Mouse (Mus musculus) kidney, adult 2 months (tissue): ENCODE measurements around the gene Tanc1. TPM values are rescaled to one million over a fixed set of nuclear protein-coding genes. Genes with fewer than 3 reads are reported as not detected.

Source experiments
- DNase-seq: peaks from one replicate; pipeline ENCODE4 v3.0.0; 2021
- H3K27ac ChIP-seq: fragments of 200-500 bp; 2 replicates; pipeline ENCODE4 v1.5.1; 2012; ENCODE audit warnings: low read depth, low read length, control low read depth, inconsistent platforms; ENCODE audit not compliant: insufficient read depth
- H3K27me3 ChIP-seq: fragments of 200-500 bp; replicated peaks from 2 replicates; pipeline ENCODE4 v1.6.1; 2012; ENCODE audit warnings: mild to moderate bottlenecking, moderate library complexity, low read length, inconsistent platforms; ENCODE audit not compliant: control insufficient read depth, insufficient read depth
- H3K36me3 ChIP-seq: fragments of 200-500 bp; 2 replicates; pipeline ENCODE4 v1.6.1; 2012; ENCODE audit warnings: mild to moderate bottlenecking, moderate library complexity, low read length, inconsistent platforms; ENCODE audit not compliant: control insufficient read depth, insufficient read depth
- H3K4me1 ChIP-seq: fragments of 200-500 bp; 2 replicates; pipeline ENCODE4 v1.6.1; 2011; ENCODE audit warnings: low read length; ENCODE audit not compliant: control insufficient read depth, insufficient read depth
- H3K4me3 ChIP-seq: fragments of 200-500 bp; 2 replicates; pipeline ENCODE4 v1.5.1; 2011; ENCODE audit warnings: mild to moderate bottlenecking, low read depth, low read length, control low read depth; ENCODE audit not compliant: insufficient read depth
- CTCF ChIP-seq: fragments of 200-500 bp; conservative IDR thresholded peaks from 2 replicates; pipeline ENCODE4 v1.5.1; 2011; ENCODE audit warnings: low read depth, mild to moderate bottlenecking, control low read depth, low read length, moderate library complexity, mixed read lengths; ENCODE audit not compliant: insufficient read depth, insufficient read length
- POLR2A ChIP-seq: fragments of 200-500 bp; IDR thresholded peaks from one replicate; pipeline ENCODE4 v1.6.1; 2011; ENCODE audit warnings: low read depth, low read length, control low read depth
- WGBS: fragments of 180-500 bp; shearing (Covaris S2); methylation state at CpG from one replicate; pipeline ENCODE4 v1.1.7; 2018; 5-methylcytosine and 5-hydroxymethylcytosine counted together
- polyA plus RNA-seq: library from polyadenylated mRNA; depleted of rRNA; stranded (reverse); fragments of >200 nt; gene quantifications from 2 replicates; pipeline ENCODE4 v1.2.3, GENCODE M21; 2012

Gene Tanc1
- polyA plus RNA-seq, 1 experiment, result 24.0 TPM

DNA sequence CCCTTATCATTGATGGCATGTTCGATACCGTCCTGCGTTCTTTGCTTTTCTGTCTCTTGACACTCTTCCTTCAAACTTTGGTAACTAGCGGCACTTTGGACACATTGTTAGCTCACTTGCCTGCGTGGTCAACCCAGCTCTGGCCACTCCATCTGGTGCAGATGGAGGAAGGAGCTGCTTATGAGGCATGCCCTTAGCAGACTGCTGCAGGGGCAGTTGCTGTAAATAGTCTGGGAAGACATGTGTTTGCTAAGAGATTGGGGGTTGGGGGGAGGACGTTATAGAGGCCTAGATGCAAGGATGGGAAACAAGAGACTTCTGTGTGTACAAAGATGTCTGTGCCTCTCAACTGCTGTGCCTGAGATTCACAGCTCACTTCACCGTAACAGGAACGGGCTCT, 100.2 kb downstream of the Tanc1 start:
- no peak for DNase-seq
- Histone ChIP-seq H3K27me3 (no peaks in the 10 kb centered on the region), H3K27ac (no peak overlapping the region), H3K4me3 (no peak overlapping the region), H3K36me3 (no peaks in the 10 kb centered on the region), H3K4me1 (peaks cover 7% of the 10 kb centered on the region)
- WGBS, result 82% methylated on average over 8 of the region's 8 CpGs
- no peak for TF ChIP-seq POLR2A
- no peak for TF ChIP-seq CTCF

DNA sequence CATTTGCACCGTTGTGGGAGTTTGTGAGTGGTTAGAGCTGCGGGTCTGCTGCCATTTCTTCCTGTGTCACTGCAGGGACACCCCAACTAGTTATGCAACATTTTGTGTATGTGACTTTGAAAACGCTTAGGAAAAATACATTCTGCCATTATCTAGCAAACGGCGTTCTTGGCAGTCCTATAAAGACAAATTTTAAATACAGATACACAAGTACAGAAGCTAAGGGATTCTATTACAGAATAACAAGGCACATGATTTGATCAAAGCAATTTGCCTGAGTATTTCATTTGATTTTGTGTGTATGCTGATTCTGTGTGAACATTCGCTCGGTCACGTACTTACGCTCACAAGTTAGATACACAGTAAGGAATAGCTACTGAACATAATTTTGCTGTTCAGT, 100.6 kb downstream of the Tanc1 start:
- Histone ChIP-seq H3K4me3 (no peak overlapping the region), H3K4me1 (peaks cover 7% of the 10 kb centered on the region), H3K27me3 (no peaks in the 10 kb centered on the region), H3K36me3 (no peaks in the 10 kb centered on the region), H3K27ac (no peak overlapping the region)
- 83% methylated on average over 9 of the region's 9 CpGs for whole genome bisulfite sequencing
- no peak for DNase-seq
- TF ChIP-seq POLR2A (no peak), CTCF (no peak)

DNA sequence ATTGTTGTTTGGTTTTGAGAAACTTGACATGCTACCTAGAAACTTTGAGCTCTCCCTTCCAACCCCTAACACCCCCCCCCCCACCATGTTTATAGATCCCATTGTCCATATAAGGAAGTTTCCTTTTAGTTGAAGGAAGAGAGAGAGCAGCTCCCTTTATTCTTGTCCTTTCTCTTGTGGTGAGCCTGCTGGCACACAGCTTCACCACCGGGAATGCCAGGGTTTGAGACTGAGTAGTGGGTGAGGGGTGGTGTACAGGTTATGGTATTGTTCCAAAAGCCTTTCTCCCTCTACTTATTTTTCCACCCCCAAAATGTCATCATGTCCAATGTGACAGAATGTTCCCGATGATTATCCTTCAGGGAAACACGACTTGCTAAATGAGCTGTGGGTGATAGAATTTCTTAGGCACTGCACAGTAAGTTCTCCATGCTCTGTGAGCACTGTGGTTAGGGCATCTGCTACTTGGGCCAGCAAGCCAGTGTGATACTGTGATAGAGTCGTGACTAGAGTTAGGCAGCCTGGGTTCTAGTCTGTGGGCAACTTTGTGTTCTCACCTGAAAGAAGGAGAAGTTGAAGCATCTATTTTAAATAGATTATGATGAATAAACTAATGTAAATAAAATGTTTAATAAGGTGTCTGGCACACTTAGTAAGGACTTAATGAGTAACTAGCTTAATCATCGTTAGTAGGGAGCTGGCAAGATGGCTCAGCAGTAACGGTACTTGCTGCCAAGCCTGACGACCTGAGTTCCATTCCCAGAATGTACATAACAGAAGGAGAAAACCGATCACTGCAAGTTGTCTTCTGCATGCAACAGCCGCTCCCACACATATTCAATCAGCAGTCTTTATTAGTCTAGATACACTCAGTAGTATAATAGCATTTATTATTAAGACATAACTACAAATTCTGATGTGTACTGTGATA, 102.0 kb downstream of the Tanc1 start:
- no peak overlapping the region for H3K27ac ChIP-seq
- no peak overlapping the region for H3K4me3 ChIP-seq
- TF ChIP-seq CTCF (no peak), POLR2A (no peak)
- WGBS, result 39% methylated on average over 9 of the region's 9 CpGs
- H3K27me3 ChIP-seq, result no peaks in the 10 kb centered on the region
- DNase-seq, result peak; percentile 41
- no peaks in the 10 kb centered on the region for H3K36me3 ChIP-seq
- peaks cover 11% of the 10 kb centered on the region for H3K4me1 ChIP-seq

DNA sequence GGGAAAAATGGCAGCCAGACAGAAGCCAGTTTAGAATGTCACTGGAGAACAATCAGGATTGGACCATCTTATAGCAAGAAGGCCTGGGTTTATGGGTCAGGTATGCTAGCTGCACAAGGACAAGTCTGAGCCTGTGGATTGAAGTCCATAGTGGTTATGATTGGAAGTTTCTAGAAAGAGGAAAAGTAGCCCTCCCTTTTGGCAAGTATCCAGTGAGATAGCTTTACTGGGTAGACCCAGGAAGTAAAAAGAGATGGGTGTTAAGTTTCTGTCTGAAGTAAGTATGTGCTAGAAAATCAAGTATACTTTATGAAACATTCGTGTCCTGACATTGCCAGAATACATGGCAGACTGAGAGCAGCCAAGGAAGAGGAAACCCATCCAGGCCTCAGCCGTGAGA, 103.2 kb downstream of the Tanc1 start:
- Histone ChIP-seq H3K4me1 (peaks cover 11% of the 10 kb centered on the region), H3K4me3 (no peak overlapping the region), H3K36me3 (no peaks in the 10 kb centered on the region), H3K27ac (no peak overlapping the region), H3K27me3 (no peaks in the 10 kb centered on the region)
- TF ChIP-seq POLR2A (no peak), CTCF (no peak)
- no peak for DNase-seq
- 95% methylated on average over 2 of the region's 2 CpGs for WGBS

DNA sequence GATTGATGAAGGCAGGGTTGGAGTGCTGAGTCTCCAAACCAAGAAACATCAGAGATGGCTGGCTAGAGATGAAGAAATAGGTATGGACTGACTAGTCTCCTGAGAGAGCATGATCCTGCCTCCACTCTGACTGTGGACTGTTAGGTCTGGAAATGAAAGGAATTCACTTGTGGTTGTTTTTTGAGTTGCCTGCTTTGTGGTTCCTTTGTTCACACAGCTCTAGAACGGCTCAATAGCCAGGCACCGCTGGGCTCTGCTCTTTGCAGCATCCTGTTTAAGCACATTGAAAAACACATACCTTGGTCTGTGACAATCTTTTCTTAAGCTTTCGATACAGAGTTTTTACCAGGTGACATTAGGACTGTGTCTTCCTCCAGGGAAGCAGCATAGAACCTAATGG, 104.6 kb downstream of the Tanc1 start:
- no peak for DNase-seq
- Histone ChIP-seq H3K4me1 (peaks cover 15% of the 10 kb centered on the region), H3K36me3 (no peaks in the 10 kb centered on the region), H3K27me3 (no peaks in the 10 kb centered on the region), H3K4me3 (no peak overlapping the region), H3K27ac (no peak overlapping the region)
- TF ChIP-seq CTCF (no peak), POLR2A (no peak)
- WGBS, result 78% methylated on average over 3 of the region's 3 CpGs

DNA sequence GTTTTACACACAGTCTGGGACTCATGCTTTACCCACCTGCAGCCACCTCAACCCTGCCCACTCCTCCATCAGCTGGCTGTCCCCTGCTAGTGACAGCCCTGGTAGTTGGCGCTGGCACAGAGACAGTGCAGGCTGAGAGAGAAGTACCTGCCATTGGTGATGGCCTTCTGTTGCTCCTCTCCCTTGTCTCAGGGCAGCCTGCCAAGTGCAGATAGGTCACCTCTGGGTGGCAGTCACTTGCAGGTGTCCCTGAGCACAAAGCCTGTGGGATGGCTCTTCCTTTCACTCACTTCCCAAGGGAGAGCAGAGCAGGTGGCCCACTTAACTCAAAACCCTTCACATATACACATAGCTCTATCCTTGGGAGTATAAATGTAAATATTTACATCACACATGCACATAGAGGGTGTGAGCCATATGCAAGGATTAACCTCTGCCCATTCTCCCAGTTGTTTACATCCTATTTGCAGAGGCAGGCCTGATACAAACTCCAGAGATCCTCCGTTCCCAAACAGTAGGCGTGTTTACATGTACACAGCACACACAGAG, 106.0 kb downstream of the Tanc1 start:
- DNase-seq, result no peak
- Histone ChIP-seq H3K4me1 (peaks cover 13% of the 10 kb centered on the region), H3K36me3 (no peaks in the 10 kb centered on the region), H3K27me3 (no peaks in the 10 kb centered on the region), H3K27ac (no peak overlapping the region), H3K4me3 (no peak overlapping the region)
- 91% methylated on average over 3 of the region's 3 CpGs for WGBS
- TF ChIP-seq CTCF (no peak), POLR2A (no peak)

DNA sequence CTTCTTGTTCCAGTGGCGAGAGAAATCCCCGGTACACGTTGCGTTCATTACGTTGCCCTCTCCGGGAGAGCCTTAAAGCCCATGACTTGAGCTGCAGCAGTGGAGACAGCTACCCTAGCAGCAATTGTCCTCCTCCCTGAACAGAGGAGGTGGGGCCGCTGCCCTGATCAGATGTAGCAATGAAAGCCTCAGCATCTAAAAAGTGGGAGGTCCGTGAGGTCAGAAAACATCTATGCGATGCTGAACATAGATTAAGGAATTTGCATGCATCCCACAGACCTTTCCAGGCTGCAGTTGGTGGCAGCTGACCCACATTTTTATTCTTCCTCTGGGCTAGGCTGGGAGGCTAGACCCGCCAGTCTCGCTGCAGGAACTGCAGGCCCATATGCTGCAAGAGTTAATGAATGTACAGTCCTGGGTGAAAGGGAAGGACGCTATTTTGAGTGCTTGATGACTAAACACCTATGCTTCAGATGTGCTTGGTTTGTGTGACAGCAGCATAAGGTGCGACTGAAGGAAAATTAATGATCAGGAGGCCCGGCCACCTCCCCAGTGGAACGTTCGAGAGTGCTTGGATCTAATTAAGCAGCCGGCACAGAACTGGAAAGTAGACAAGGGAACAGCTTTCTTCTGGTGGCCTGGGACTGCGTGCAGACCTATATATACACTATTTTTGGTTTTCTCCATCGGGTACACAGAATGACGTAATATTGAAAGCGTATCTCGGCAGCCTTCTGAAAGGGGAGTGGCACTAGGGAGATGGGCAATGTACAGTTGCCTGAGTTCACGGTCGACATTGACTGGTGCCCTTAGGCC, 107.0 kb downstream of the Tanc1 start:
- H3K4me3 ChIP-seq, result no peak overlapping the region
- no peak for DNase-seq
- peaks cover 10% of the 10 kb centered on the region for H3K4me1 ChIP-seq
- WGBS, result 71% methylated on average over 24 of the region's 24 CpGs
- H3K36me3 ChIP-seq, result no peaks in the 10 kb centered on the region
- H3K27ac ChIP-seq, result no peak overlapping the region
- TF ChIP-seq POLR2A (no peak), CTCF (no peak)
- no peaks in the 10 kb centered on the region for H3K27me3 ChIP-seq
